Mouse (Mus musculus) heart, embryonic 13.5 days (tissue): ENCODE results near the gene Use1. TPM values are rescaled to one million over a fixed set of nuclear protein-coding genes. Genes with fewer than 3 reads are reported as not detected.

Experiments used
- ATAC-seq: fragments of 200-750 bp; cut with Nextera tagmentation; 2 replicates; pipeline ENCODE4 v1.8.0; 2017; ENCODE audit warnings: moderate TSS enrichment; ENCODE audit not compliant: insufficient number of reproducible peaks, low FRiP score, low TSS enrichment; ENCODE audit errors: extremely low read depth
- H3K27ac ChIP-seq: fragments of 300-500 bp; sonication (generic); replicated peaks from 2 replicates; pipeline ENCODE4 v1.5.1; 2015; ENCODE audit warnings: moderate library complexity, mild to moderate bottlenecking, inconsistent platforms
- H3K27me3 ChIP-seq: fragments of 300-500 bp; sonication (generic); replicated peaks from 2 replicates; pipeline ENCODE4 v1.6.1; 2015; ENCODE audit warnings: mild to moderate bottlenecking, inconsistent platforms
- H3K36me3 ChIP-seq: fragments of 300-500 bp; sonication (generic); 2 replicates; pipeline ENCODE4 v1.6.1; 2015; ENCODE audit warnings: mild to moderate bottlenecking, inconsistent platforms
- H3K4me1 ChIP-seq: fragments of 300-500 bp; sonication (generic); 2 replicates; pipeline ENCODE4 v1.6.1; 2015; ENCODE audit warnings: inconsistent platforms
- H3K4me2 ChIP-seq: fragments of 300-500 bp; sonication (generic); 2 replicates; pipeline ENCODE4 v1.6.1; 2015; ENCODE audit warnings: inconsistent platforms, mild to moderate bottlenecking, moderate library complexity
- H3K4me3 ChIP-seq: fragments of 300-500 bp; sonication (generic); 2 replicates; pipeline ENCODE4 v1.5.1; 2015; ENCODE audit warnings: moderate library complexity, mild to moderate bottlenecking, inconsistent platforms
- H3K9ac ChIP-seq: fragments of 300-500 bp; sonication (generic); 2 replicates; pipeline ENCODE4 v1.6.1; 2015; ENCODE audit warnings: inconsistent platforms, mild to moderate bottlenecking, moderate library complexity
- H3K9me3 ChIP-seq: fragments of 300-500 bp; sonication (generic); 2 replicates; pipeline ENCODE4 v1.6.1; 2016; ENCODE audit warnings: inconsistent platforms
- WGBS: fragments of 180-500 bp; shearing (Covaris S2); methylation state at CpG from one replicate; pipeline ENCODE4 v1.1.7; 2015; ENCODE audit warnings: mixed read lengths; 5-methylcytosine and 5-hydroxymethylcytosine counted together
- polyA plus RNA-seq: library from polyadenylated mRNA; unstranded; fragments of >200 nt; fragmentation: Nextera tagmentation; extraction: Ambion mirVana; gene quantifications from 2 replicates; pipeline ENCODE4 v1.2.1, GENCODE M21; 2015

Gene Use1
- polyA plus RNA-seq, 1 experiment from 2014 or later, result 69.1 TPM

DNA sequence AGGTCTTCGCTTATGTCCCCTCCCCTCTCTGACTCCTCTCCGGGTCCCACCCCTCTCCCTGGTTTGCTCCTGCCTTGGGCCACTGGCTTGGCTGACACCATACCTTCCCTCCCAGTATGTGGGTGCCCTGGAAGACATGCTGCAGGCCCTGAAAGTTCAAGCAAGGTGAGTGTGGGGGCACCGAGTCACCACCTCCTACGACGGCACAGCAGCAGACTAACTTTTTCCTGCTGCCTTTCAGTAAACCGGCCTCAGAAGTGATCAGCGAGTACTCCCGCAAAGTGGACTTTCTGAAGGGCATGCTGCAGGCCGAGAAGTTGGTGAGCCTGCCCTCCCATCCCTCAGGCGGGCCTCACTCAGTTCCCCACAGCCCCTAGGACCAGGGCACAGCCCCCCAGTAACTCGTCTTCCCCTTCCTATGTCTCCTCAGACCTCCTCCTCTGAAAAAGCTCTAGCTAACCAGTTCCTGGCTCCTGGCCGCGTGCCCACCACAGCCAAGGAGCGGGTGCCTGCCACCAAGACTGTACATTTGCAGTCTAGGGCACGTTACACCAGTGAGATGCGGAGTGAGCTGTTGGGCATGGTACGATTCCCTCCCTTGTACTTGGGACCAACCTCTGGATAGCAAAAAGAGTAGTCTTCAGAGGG, 1.0 kb downstream of the Use1 start:
- peaks cover 40% of the 10 kb centered on the region for H3K4me1 ChIP-seq
- peak overlapping the region; percentile 87 for H3K4me2 ChIP-seq
- H3K27ac ChIP-seq, result peak overlapping the region; percentile 93
- peaks cover 21% of the 10 kb centered on the region for H3K36me3 ChIP-seq
- no peaks in the 10 kb centered on the region for H3K27me3 ChIP-seq
- H3K4me3 ChIP-seq, result peak overlapping the region; percentile 72
- ATAC-seq, result no peak
- H3K9ac ChIP-seq, result peak overlapping the region; percentile 84
- H3K9me3 ChIP-seq, result no peaks in the 10 kb centered on the region
- 50% methylated on average over 17 of the region's 17 CpGs for WGBS

DNA sequence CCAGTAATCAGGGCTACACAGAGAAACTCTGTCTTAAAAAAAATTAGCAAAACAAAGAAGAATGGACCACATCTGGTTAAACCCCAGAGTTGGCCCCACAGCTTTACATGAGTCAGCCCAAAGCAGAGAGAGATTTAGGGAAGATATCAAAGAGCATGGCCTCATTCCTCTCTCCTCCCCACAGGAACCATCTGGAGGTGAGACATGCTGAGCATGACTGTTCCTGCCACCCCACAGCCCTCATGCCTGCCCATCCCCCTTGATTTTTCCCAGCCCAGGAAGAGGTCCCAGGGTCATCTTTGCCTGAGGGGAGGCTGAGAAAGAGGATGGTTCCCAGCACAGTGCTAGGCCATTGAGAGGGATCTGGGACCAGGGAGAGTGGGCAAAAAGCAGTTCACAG, 1.7 kb downstream of the Use1 start:
- peak overlapping the region; percentile 84 for H3K9ac ChIP-seq

DNA sequence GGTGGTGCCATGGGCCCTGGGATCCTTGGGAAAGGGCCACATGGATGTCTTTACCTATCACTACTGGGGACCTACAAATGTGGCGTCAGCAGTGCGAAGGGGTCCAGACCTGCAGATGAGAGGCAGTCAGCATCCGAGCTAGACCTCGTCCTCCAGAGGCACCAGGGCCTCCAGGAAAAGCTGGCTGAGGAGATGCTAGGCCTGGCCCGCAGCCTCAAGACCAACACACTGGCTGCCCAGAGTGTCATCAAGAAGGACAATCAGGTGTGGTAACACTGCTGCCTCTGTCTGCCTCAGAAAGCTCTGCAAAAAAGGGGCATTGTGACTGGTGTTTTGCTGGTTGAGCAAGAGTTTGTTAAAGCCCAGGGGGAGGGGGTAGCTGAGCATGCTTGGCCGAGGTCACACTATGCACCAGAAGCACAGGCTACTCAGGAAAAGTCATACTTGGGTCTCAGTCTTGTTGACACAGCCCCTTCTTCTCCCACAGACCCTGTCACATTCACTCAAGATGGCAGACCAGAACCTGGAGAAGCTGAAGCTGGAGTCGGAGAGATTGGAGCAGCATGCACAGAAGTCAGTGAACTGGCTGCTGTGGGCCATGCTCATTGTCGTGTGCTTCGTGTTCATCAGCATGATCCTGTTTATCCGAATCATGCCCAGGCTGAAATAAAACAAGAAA, 2.5 kb downstream of the Use1 start:
- peaks cover 40% of the 10 kb centered on the region for H3K4me1 ChIP-seq
- H3K36me3 ChIP-seq, result peaks cover 31% of the 10 kb centered on the region
- peak overlapping the region; percentile 65 for H3K27ac ChIP-seq
- WGBS, result 88% methylated on average over 10 of the region's 10 CpGs
- H3K4me2 ChIP-seq, result no peak overlapping the region
- H3K9me3 ChIP-seq, result no peaks in the 10 kb centered on the region
- no peak overlapping the region for H3K4me3 ChIP-seq
- H3K27me3 ChIP-seq, result no peaks in the 10 kb centered on the region
- 0 out of 2 replicates have a peak overlapping the region, but pooled peaks have one; percentile 33 for H3K9ac ChIP-seq
- ATAC-seq, result no peak

More for the DNA sequence above, 1.7 kb downstream of the Use1 start:
- Histone ChIP-seq H3K36me3 (peaks cover 22% of the 10 kb centered on the region), H3K4me3 (peak overlapping the region; percentile 72; the same call in 1 of the 2 replicates), H3K27ac (peak overlapping the region; percentile 93; the same call in 1 of the 2 replicates), H3K9me3 (no peaks in the 10 kb centered on the region), H3K4me2 (peak overlapping the region; percentile 87), H3K4me1 (peaks cover 40% of the 10 kb centered on the region), H3K27me3 (no peaks in the 10 kb centered on the region)
- no peak for ATAC-seq

DNA sequence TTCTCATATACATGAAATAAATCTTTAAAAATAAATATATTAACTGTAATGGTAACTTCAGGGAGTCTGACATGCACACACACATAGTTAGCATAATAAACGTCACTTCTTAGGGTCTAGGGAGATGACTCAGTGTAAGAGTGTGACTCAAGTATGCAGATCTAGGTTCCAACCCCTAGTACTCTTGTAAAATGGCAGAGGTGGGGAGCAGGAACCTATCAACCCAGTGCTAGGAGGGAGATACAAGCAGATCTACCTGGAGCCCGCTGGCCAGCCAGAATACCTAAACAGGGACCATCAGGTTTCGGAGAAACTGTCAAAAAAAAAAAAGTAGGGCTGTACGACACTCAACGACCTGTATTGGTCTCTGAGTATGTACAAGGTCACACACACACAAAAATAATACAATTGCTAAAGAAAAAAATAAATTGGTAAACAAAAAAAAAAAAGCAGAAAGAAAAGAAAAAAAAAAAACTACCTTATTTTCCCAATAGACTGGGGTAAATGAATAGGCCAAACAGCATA, 4.1 kb downstream of the Use1 start:
- peaks cover 54% of the 10 kb centered on the region for H3K4me1 ChIP-seq
- H3K36me3 ChIP-seq, result peaks cover 46% of the 10 kb centered on the region
- H3K27ac ChIP-seq, result peak overlapping the region; percentile 78
- H3K27me3 ChIP-seq, result no peaks in the 10 kb centered on the region
- H3K4me2 ChIP-seq, result peak overlapping the region; percentile 72
- H3K4me3 ChIP-seq, result peak overlapping the region; percentile 66
- WGBS, result 17% methylated on average over 5 of the region's 5 CpGs
- H3K9me3 ChIP-seq, result no peaks in the 10 kb centered on the region
- peak overlapping the region; percentile 74 for H3K9ac ChIP-seq
- no peak for ATAC-seq

DNA sequence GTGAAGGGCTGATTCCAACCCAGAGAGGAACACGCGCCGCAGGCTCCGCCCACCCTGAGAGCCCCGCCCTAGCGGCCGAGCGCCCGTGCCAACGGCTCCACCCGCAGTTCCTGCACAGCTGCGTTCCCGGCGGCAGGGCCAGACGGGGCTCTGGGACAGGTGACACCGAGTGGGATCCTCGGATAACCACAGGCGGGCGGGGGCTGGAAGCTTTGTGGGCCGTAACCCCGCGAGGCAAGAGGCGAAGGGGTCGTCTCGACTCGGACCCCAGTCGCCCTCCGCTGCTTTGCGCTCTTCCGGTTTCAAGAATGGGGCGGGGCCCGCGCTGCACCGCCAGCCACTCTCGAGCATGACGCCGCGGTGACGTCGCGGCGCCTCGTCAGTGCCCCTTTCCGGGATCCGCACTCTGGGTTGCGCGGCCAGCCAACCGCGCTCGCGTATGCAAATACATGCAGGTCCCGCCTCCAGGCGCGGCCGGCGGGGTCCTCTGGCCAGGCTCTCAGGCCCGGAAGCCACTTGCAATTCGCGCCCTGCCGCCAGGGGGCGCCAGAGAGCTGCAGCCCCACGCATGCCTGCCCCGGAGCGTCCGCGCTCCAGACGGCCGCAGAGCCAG, 4.7 kb downstream of the Use1 start, which contains the start of gene Ocel1:
Ocel1 (plus strand) TSS at position 63 of the 613 bp plus-strand sequence.
- Histone ChIP-seq H3K4me2 (peak within 1 kb of the TSS; percentile 72), H3K36me3 (peaks cover 51% of the 10 kb centered on the region), H3K4me3 (peak within 1 kb of the TSS; percentile 66), H3K27ac (peak within 1 kb of the TSS; percentile 78), H3K4me1 (peaks cover 56% of the 10 kb centered on the region), H3K9ac (peak within 1 kb of the TSS; percentile 74), H3K9me3 (no peaks in the 10 kb centered on the region), H3K27me3 (no peaks in the 10 kb centered on the region)
- WGBS, result 1% methylated on average over 68 of the region's 68 CpGs
- peak; percentile 85 for ATAC-seq

DNA sequence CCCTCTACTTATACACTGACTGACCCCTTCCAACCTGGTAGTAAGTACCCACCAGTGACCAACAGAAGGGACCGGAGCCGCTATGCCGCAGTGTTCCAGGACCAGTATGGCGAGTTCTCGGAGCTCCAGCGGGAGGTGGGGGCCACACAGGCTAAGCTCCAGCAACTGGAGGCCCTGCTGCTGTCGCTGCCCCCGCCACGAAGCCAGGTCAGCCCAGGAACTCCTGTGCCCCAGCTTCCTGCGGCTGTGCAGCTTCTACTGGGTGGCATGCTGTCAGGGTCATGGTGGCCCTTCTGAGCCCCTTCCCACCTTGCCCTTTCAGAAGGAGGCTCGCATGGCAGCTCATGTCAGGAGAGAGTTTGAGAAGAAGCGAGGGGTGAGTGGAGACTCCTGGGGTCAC, 5.8 kb downstream of the Use1 start:
- peaks cover 61% of the 10 kb centered on the region for H3K36me3 ChIP-seq
- no peak overlapping the region for H3K9ac ChIP-seq
- 0 out of 2 replicates have a peak, but pooled peaks cover 2% of the 10 kb centered on the region for H3K27me3 ChIP-seq
- no peak overlapping the region for H3K27ac ChIP-seq
- H3K4me2 ChIP-seq, result no peak overlapping the region
- peaks cover 63% of the 10 kb centered on the region for H3K4me1 ChIP-seq
- no peak for ATAC-seq
- H3K9me3 ChIP-seq, result no peaks in the 10 kb centered on the region
- 87% methylated on average over 12 of the region's 12 CpGs for WGBS
- no peak overlapping the region for H3K4me3 ChIP-seq

DNA sequence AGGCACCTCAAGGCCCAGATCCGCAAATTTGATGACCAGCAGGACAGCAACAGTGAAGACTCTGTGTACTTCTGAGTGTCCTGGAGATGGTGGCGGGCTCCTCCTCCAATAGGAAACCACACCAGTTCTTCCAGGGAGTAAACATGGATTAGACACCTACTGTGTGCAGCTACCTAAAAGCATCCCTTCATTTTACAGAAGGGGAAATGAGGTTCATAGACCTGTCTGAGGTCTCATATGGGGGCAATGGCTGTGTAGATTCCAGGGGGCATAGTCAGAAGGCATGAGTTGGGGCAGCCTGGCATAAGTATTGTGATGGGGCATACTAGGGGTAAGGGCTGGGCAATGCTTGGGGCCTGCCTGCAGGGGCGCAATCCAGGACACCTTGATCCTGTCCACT, 6.4 kb downstream of the Use1 start:
- Histone ChIP-seq H3K4me3 (no peak overlapping the region), H3K4me2 (no peak overlapping the region), H3K9me3 (no peaks in the 10 kb centered on the region), H3K4me1 (peaks cover 58% of the 10 kb centered on the region), H3K36me3 (peaks cover 67% of the 10 kb centered on the region), H3K27ac (no peak overlapping the region), H3K9ac (no peak overlapping the region), H3K27me3 (0 out of 2 replicates have a peak, but pooled peaks cover 4% of the 10 kb centered on the region)
- ATAC-seq, result no peak
- WGBS, result 85% methylated on average over 3 of the region's 3 CpGs

DNA sequence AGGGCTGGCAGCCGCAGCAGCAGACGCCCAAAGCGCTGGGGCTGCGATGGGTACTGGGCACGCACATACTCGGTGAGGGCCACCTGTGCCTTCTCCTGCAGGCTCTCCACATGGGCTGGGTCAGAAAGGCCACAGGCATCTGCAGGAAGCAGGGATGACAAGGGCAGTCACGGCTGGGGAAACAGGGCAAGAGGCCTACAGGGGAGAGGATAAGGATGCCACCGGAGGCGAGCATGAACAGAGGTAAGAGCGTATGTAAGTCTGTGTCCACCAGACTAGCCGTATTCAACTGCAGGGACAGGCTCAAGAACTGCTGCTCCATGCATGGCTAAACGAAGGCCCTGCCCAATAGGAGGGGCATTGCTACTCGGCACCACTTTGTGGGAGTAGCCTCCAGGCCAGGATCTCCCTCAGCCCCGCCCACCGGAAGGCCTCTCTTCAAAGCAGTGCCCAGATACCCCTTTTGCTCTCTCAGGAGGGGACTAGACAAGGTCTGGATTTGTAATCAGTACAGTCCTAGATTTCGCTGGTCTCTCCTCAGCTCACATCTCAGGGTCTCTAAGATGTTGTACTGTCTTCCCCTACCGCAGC, 8.1 kb downstream of the Use1 start:
- Histone ChIP-seq H3K4me2 (no peak overlapping the region), H3K9me3 (no peaks in the 10 kb centered on the region), H3K27ac (no peak overlapping the region), H3K27me3 (0 out of 2 replicates have a peak, but pooled peaks cover 4% of the 10 kb centered on the region), H3K9ac (no peak overlapping the region), H3K4me1 (peaks cover 57% of the 10 kb centered on the region), H3K36me3 (peaks cover 61% of the 10 kb centered on the region), H3K4me3 (no peak overlapping the region)
- 74% methylated on average over 17 of the region's 17 CpGs for WGBS
- no peak for ATAC-seq

DNA sequence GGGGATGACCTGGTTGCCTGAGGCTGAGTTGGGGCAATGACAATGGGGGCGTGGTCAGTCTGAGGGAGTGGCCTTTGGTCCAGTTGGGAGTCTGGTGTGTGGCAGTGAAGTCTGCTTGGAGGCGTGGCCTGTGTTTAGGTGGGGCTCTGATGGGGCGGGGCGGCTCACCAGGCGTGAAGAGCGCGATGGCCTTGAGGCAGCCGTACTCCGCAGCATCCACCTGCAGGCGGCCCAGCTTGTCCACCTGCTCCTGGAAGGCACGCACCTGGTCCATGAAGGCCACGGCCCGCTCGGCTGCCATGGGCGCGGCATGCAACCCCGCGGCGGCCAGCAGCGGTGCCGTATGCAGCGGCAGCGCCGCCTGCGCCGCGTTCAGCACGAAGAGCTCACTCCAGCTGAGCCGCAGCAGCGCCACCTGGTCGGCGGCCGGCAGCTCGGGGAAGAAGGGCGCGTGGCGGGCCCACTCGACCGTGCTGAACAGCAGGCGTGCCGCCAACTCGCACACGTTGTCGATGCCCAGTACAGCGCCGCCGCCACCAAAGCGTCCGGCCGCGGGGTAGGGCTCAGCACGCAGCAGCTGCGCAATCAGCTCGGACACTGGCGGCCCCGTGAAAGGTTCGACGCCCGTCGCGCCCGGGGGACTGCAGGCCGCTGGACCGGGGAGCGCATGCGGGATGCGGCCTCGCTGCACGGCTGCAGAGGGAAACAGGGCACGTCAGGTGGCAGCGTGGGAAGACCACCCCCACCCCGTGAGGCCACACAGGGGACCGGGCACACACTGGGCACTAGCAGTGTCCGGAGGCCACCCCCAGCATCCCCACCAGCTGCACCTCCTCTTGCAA, 9.2 kb downstream of the Use1 start:
- Histone ChIP-seq H3K27me3 (0 out of 2 replicates have a peak, but pooled peaks cover 8% of the 10 kb centered on the region), H3K9ac (peak overlapping the region; percentile 73), H3K4me1 (peaks cover 57% of the 10 kb centered on the region), H3K36me3 (peaks cover 58% of the 10 kb centered on the region), H3K4me3 (peak overlapping the region; percentile 40), H3K4me2 (peak overlapping the region; percentile 69), H3K27ac (no peak overlapping the region; the same call in 1 of the 2 replicates), H3K9me3 (no peaks in the 10 kb centered on the region)
- WGBS, result 13% methylated on average over 59 of the region's 74 CpGs
- no peak for ATAC-seq

DNA sequence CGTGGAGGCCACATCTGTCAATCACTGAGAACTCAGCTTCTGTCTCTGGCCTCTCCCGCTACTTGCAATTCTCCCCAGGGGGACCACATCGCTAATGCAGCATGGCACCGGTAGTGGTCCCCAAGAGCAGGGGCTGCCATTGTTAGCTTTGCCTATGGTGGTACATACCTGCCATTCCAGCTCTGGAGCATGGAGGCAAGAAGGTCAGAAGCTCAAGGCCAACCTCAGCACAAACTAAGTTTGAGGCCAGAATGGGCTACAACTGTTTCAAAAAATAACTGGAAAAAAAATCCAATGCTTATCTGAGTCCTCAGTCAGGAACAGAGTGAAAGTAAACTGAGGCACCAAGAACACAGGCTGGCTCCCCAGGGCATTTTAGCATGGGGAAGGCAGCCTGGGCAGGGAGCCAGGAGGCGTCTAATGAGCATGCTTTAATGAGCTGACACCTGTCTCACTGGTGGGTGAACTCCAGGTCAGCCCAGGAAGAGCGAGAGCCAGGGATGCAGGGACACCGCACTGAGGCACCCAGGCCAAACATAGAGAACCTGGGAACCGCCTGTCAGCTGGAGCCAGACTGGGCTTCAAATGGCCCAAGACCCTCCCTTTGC, 9.9 kb downstream of the Use1 start:
- 0 out of 2 replicates have a peak, but pooled peaks cover 8% of the 10 kb centered on the region for H3K27me3 ChIP-seq
- peaks cover 58% of the 10 kb centered on the region for H3K36me3 ChIP-seq
- H3K9me3 ChIP-seq, result no peaks in the 10 kb centered on the region
- ATAC-seq, result no peak
- peak overlapping the region; percentile 40 for H3K4me3 ChIP-seq
- peaks cover 58% of the 10 kb centered on the region for H3K4me1 ChIP-seq
- H3K27ac ChIP-seq, result no peak overlapping the region
- WGBS, result 46% methylated on average over 8 of the region's 8 CpGs
- peak overlapping the region; percentile 69 for H3K4me2 ChIP-seq
- peak overlapping the region; percentile 73 for H3K9ac ChIP-seq
